Mouse (Mus musculus): Measurements from ENCODE around the gene Gm10644.
A peak's percentile ranks its signal among the peaks of the same experiment; 100 is the strongest.
"Not testable (repeated sequence)": the region's sequence is repeated elsewhere in the genome, so short reads cannot be mapped to it uniquely, and the experiment has no call there.

Gm10644 gene

DNA sequence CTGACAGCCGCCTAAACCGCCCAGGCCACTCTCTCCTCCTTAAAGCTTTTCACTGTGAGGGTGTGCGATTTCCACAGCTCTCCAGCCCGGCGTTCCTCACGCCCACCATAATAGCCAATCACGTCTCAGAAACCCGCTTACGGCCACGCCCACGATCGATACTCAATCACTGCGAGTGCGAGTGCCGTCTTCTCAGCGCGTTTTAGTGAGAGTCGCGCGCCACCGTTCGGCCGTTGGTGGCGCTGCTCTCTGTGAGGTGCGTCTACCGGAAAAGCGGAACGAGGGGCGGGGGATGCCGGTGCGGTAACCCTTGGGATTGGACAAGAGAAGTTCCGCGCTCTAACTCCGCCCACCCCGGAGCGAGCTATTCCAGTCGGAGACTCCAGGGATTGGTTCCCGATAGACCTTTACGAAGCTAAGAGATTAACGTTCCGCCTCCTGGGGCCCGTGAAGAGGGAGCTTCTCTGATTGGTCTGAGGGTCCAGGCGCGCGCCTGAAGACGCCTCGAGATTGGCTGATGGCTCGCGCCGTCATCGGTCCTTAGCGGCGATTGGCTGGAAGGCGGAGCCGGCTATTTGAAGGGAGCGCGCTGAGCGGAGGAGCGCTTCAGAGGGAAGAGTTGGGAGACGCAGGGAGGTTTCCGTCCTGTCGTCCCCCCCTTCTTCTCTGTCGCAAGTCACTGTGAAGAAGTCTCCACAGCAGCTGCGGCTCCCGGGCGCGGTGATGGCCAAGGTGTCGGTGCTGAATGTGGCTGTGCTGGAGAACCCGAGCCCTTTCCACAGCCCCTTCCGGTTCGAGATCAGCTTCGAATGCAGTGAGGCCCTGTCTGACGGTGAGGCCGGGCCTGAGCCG lies at the start of gene Gm10644, which contains the start of gene Asf1b:
TSS of gene Gm10644 (minus strand) at position 100 of the 852 bp plus-strand sequence.
TSS of gene Asf1b (plus strand) at position 402 of the 852 bp plus-strand sequence.
- peak; percentile 100 for DNase-seq

DNA sequence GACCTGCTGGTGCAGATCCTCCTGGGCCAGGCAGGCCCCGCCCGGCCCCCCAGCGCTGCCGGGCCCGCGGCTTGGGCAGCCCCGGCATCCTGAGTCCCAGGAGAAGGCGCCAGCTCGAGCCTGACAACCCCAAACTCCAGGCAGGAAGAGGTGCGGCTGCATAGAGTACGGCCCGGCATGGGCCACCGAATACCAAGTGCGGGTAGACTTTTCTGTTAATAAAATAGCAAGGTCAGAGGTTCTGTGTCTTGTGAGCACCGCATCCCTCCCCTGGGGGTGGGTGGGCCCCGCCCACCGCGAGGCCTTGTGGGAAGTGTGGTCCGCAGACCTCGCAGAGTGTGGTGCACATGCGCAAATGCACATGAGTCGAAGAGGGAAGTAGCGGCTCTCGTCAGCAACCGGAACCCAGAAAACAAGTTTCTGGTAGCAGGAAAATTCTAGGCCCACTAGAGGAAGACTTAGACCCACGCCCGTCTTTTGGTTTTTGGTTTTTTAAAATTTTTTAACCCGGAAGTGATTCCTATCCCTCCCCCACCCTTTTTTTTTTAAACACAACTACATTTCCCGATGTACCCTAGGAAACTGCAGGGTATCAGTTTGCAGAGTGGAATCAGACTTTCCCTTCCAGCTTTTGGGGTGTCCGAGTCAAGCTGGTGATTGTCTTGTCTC lies 49.7 kb upstream of the Gm10644 start:
- DNase-seq: peak; percentile 96

DNA sequence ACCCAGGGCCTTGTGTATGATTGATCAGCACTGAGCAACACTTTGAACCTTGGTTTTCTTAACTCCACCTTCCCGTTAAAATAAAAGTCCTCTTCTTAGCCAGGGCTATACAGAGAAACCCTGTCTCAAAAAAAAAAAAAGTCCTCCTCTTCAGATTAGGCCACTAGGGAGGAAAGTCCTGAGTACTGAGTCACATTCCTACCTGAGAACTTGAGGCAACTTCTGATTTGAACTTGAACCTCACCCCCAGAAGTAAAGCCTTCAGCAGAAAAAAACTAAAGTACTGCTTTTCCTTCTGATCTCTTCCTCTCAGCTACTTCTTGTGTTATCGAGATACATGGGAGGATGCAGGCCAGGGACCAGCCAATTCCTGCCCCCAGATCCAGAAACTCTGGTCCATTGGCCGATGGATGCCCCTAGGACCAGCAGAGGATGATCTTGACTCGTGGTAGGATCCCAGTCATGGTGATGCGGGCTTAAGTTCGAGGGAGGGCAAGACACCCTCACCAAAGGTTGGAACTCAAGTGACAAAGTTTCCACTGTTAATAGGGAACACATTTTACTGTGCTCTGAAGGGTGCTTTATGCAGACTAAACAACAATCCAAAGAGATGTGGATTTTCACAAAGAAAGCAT lies 48.7 kb upstream of the Gm10644 start:
- no peak for DNase-seq

GRCm38 (mm10) chr8:84002957-84003611 lies 48.1 kb upstream of the Gm10644 start:
- no peak for DNase-seq

DNA sequence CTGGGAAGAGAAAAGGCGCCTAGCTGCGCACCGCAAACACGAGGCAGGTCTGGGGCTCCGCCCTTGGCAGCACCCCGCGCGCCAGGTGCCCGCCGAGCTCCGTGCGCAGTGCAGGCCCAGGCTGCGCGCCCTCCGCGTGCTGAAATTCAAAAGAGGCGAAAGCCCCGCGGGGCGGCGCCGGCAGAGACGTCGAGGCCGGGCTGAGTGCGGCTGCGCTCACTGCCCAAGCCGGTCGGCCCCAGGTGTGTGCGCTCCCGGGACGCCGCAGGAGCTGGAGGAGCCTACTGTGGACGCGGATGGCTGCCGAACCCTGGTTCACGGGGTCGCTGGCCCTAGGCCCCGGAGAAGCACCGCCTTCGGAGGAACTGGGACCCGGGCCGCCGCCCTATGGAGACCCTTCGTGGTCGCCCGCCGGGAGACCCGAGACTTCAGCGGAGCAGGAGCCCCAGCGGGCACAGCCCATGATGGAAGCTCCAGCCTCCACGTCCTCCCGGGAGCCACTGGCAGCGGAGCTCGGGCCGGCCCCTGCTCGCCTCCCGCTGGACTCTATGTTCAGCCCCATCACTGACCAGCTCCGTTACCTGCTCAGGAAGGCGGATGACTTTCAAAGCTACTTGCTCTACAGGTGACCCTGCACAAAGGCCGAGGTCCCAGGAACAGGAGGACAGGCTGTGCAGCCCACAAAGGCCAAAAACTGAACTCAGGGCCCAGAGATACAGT lies 46.4 kb upstream of the Gm10644 start, which contains the start of gene 1700067K01Rik:
TSS of gene 1700067K01Rik (plus strand) at position 222 of the 720 bp plus-strand sequence.
- no peak for DNase-seq

DNA sequence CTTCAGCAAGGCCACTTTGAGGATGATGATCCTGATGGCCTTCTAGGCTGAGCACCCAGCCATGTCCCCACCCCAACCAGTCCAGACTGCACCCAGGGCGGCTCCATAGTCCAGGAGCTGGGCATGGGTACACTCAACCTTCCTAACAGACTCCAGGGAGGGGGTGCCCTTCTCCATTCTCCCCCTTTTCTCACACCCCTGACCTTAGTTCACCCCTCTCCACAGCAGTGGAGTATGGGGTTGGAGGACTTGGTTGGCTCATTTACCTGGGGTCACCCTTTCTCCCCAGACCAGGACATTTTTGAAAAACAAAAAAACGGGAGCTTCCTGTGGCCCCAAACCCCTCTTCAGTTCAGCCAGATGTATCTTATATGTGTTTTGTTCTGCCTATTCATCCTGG lies 44.8 kb upstream of the Gm10644 start:
- DNase-seq: no peak

- no peak for DNase-seq
These were observed 44.2 kb upstream of the Gm10644 start for GRCm38 (mm10) chr8:83999057-83999705.

DNA sequence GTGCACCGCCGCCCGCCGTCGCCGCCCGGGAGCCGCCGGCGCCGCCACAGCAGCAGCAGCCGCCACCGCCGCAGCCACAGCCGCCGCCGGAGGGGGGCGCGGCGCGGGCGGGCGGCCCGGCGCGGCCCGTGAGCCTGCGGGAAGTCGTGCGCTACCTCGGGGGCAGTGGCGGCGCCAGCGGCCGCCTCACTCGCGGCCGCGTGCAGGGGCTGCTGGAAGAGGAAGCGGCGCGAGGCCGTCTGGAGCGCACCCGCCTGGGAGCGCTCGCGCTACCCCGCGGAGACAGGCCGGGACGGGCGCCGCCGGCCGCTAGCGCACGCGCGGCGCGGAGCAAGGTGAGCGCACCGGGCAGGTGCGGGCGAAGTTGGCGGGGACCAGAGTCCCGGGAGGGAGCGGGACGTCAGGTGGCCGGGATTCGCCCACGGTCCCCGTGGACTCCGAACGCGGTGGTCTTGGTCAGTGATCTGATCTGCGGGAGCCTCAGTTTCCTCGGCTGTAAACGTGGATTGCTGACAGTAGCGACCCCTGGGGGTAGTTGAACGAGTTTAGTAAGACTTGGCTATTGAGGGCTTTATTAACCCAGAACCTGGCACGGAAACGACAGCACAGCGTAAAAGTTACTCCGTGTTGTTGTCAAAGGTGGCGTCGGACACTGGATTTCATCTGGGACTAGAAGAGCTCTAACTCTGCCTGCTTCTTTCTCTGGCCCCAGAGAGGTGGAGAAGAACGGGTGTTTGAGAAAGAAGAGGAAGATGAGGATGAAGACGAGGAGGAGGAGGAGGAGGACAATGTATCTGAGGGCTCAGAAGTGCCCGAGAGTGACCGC lies 43.4 kb upstream of the Gm10644 start:
- DNase-seq: no peak

- DNase-seq: peak; percentile 59
These were observed 42.6 kb upstream of the Gm10644 start, which contains the start of gene Samd1 for GRCm38 (mm10) chr8:83997511-83998141. Gene Samd1 (plus strand): TSS chr8:83997672.

GRCm38 (mm10) chr8:83996567-83997505 lies 41.8 kb upstream of the Gm10644 start:
- DNase-seq: peak; percentile 88

DNA sequence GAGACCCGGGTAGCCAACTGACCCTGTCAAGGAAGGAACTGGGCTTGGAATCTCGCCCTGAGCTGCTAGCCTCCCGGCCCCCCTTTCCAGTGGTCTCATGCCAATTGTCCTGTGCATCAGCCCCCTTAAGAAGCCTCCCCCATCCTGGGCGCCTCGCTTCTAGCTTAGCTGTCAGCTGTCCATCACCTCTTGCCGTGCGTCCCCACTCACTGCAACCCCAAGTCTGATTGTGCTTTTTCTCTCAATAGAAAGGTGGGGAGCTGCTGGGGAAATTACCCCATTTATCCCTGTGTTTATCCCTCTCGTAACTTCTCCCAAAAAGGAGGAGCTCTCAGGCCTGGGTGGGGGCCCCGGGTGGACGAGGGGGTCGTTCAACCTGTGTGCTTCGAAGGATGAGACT lies 41.0 kb upstream of the Gm10644 start:
- DNase-seq: no peak

DNA sequence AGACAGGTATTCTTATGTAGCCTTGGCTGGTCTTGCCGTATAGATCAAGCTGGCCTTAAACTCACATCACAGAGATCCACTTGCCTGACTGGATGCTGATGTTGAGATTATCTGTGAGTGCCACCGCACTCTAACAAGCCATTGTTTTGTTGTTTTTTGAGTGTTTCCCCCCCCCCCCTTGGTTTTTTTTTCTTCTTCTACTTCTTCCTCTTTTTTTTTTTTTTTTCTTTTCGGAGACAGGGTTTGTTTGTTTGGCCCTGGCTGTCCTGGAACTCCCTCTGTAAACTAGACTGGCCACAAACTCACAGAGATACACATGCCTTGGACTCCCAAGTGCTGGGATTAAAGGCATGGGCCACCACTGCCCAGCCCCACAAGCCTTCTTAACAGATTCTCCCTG lies 39.0 kb upstream of the Gm10644 start:
- no peak for DNase-seq

GRCm38 (mm10) chr8:83992488-83992887 lies 37.5 kb upstream of the Gm10644 start:
- DNase-seq: no peak

DNA sequence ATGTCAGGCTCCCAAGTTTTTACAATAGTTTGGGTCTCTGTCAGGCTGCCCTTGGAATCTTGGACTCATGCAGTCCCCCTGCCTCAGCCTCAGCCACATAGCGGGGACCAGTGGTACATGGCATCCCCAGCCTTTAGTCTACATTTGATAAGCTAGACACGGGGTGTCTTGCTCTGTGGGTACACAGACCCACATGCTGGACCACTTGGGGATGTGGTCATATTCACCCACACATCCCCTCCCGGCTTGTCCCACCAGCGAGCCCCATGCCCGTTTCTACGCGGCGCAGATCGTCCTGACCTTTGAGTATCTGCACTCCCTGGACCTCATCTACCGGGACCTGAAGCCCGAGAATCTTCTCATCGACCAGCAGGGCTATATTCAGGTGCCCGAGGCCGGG lies 35.2 kb upstream of the Gm10644 start:
- DNase-seq: no peak

DNA sequence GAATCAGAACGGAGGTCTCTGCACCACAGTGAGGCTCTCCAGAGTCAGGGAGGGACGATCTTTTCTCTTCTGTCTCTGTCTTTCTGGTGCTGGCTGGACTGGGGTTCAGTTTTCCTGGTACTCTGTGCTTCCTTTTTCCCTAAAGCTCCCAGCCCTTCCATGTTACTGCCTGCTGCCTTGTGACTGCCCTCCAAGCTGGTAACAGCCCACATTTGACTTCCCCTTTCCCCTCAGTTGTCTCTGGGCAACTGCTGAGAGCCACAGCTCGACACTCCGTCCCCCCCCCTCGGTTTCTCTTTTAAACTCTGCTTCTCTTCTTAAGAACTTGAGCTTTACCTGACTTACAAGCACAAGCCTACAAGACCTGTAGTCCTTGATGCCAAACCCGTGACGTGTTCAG lies 34.2 kb upstream of the Gm10644 start:
- DNase-seq: no peak

- DNase-seq: not testable (repeated sequence)
These were observed 28.2 kb upstream of the Gm10644 start for GRCm38 (mm10) chr8:83983222-83983621.

DNA sequence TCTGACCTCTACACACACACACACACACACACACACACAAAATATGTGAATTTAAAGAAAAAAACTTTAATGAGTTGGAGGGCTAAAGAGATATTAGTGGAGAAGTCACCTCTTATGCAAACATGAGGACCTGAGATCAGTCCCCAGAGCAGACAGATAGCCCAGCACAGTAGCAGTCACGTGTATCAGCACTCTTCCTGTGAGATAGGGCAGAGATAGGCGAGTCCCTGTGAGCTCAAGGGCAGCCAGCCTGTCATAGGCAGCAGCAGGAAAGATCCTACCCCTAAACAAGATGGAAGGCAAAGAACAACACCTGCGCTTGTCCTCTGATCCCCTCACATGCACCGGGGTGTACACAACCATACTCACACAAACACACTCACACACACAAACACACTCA lies 27.4 kb upstream of the Gm10644 start:
- no peak for DNase-seq

- DNase-seq: no peak
These were observed 26.5 kb upstream of the Gm10644 start for GRCm38 (mm10) chr8:83981533-83981932.

DNA sequence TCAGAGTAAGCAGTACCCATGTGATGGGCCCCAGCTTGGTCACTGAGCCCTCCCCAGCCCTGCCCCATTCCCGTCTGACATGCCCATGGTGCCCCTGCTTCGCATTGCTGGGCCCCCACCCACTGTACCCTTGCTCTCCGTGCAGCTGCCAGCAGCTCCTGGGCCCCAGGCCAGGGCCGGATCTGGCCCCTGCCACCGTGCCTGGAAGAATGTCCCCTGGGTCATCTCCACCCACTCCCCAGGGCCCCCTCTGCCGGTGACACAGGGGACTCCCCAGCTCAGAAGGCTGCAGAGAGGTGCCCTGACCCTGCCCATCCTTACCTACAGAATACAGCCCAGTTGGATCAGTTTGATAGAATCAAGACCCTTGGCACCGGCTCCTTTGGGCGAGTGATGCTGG lies 25.8 kb upstream of the Gm10644 start:
- no peak for DNase-seq
